ENCODE assay signal across 21 mouse cellular contexts in genomic region chr1:107708601-107709000, GRCm38 (mm10).
DNase-seq lines count a peak whose midpoint lies in the region; ATAC-seq and TF ChIP-seq lines count a peak whose summit lies in the region.
"Had no signal": no experiment of that assay in that cellular context is flagged by ENCODE, and none has a peak within 500 bp of the region (broad histone marks: within the 10 kb centered on the region; RNA-seq: fewer than 3 reads in every experiment).

No protein-coding gene starts in this region.

- H3K27ac ChIP-seq in kidney, adult 2 months (ENCODE audit: insufficient read depth, low read depth, low read length) = no peak overlapping the region
- no peak overlapping the region for H3K27ac ChIP-seq in kidney, embryonic 16.5 days (ENCODE audit: low read length)
- H3K27ac ChIP-seq in liver, adult 2 months (replicated peaks; ENCODE audit: insufficient read depth, low read depth, low read length) = no peak overlapping the region
- no peak overlapping the region for H3K27ac ChIP-seq in liver, postnatal 0 days (ENCODE audit: low read depth)
- no peak overlapping the region for H3K27ac ChIP-seq in forebrain, embryonic 14.5 days (ENCODE audit: low read depth, low read length)
- H3K27ac ChIP-seq: forebrain, embryonic 10.5 days; forebrain, embryonic 13.5 days; gastrocnemius, adult 2 months; hindbrain, embryonic 12.5 days; hindbrain, embryonic 15.5 days had no signal

- H3K36me3 ChIP-seq in kidney, adult 2 months (ENCODE audit: control insufficient read depth, insufficient read depth, low read length) = no peaks in the 10 kb centered on the region
- no peaks in the 10 kb centered on the region for H3K36me3 ChIP-seq in kidney, embryonic 16.5 days (ENCODE audit: insufficient read depth, low read length)
- no peaks in the 10 kb centered on the region for H3K36me3 ChIP-seq in liver, adult 2 months (ENCODE audit: control insufficient read depth, insufficient read depth, low read length)
- no peaks in the 10 kb centered on the region for H3K36me3 ChIP-seq in liver, postnatal 0 days (replicated peaks; ENCODE audit: insufficient read depth, low read length)
- no peaks in the 10 kb centered on the region for H3K36me3 ChIP-seq in forebrain, embryonic 14.5 days (ENCODE audit: control insufficient read depth, insufficient read depth, low read length)
- H3K36me3 ChIP-seq: forebrain, embryonic 10.5 days; hindbrain, embryonic 12.5 days; hindbrain, embryonic 15.5 days had no signal

- no peak overlapping the region for H3K4me3 ChIP-seq in kidney, adult 2 months (ENCODE audit: insufficient read depth, low read depth, low read length)
- no peak overlapping the region for H3K4me3 ChIP-seq in kidney, embryonic 16.5 days (ENCODE audit: low read length)
- H3K4me3 ChIP-seq in liver, adult 2 months (ENCODE audit: insufficient read depth, low read depth, low read length) = no peak overlapping the region
- H3K4me3 ChIP-seq in liver, postnatal 0 days (ENCODE audit: low read depth, low read length) = no peak overlapping the region
- H3K4me3 ChIP-seq in forebrain, embryonic 14.5 days (ENCODE audit: low read depth, low read length) = no peak overlapping the region
- H3K4me3 ChIP-seq: forebrain, embryonic 10.5 days; forebrain, embryonic 13.5 days; gastrocnemius, adult 2 months; hindbrain, embryonic 12.5 days; hindbrain, embryonic 15.5 days had no signal

- no peaks in the 10 kb centered on the region for H3K9me3 ChIP-seq in kidney, embryonic 16.5 days (ENCODE audit: low read length)
- no peaks in the 10 kb centered on the region for H3K9me3 ChIP-seq in liver, postnatal 0 days (ENCODE audit: low read length)
- no peaks in the 10 kb centered on the region for H3K9me3 ChIP-seq in forebrain, embryonic 14.5 days (replicated peaks; ENCODE audit: control insufficient read depth, low read length)
- H3K9me3 ChIP-seq: forebrain, embryonic 10.5 days; forebrain, embryonic 13.5 days; hindbrain, embryonic 12.5 days; hindbrain, embryonic 15.5 days had no signal

- no peak for TF ChIP-seq EP300 in liver, postnatal 0 days (IDR thresholded peaks at IDR 0.05; ENCODE audit: low read depth)

- H3K79me2 ChIP-seq in liver, adult 2 months (ENCODE audit: control insufficient read depth, insufficient read depth, low read length) = no peaks in the 10 kb centered on the region

- no peak for TF ChIP-seq CTCF in kidney, adult 2 months (conservative IDR thresholded peaks at IDR 0.05; ENCODE audit: insufficient read depth, insufficient read length, low read depth, low read length)
- TF ChIP-seq CTCF in liver, adult 2 months (IDR thresholded peaks at IDR 0.05; ENCODE audit: low read depth, low read length) = no peak
- no peak for TF ChIP-seq CTCF in liver, postnatal 0 days (IDR thresholded peaks at IDR 0.05; ENCODE audit: low read depth)

- no peak overlapping the region for H3K4me2 ChIP-seq in kidney, embryonic 16.5 days (replicated peaks; ENCODE audit: low read depth, low read length)
- H3K4me2 ChIP-seq in liver, postnatal 0 days (ENCODE audit: low read depth, low read length) = no peak overlapping the region
- H3K4me2 ChIP-seq in forebrain, embryonic 14.5 days (ENCODE audit: low read length) = no peak overlapping the region
- H3K4me2 ChIP-seq: forebrain, embryonic 13.5 days; heart, embryonic 11.5 days; hindbrain, embryonic 12.5 days; hindbrain, embryonic 15.5 days had no signal

- ATAC-seq in kidney, embryonic 16.5 days (ENCODE audit: low FRiP score, low TSS enrichment) = no peak
- no peak for ATAC-seq in liver, postnatal 0 days
- ATAC-seq in forebrain, embryonic 14.5 days = no peak
- ATAC-seq: activated CD4-positive, CD25-positive, alpha-beta regulatory T cell, adult 4 months; forebrain, embryonic 13.5 days; forebrain, postnatal 0 days had no signal

- WGBS in kidney, adult 2 months = 92% methylated on average over 5 of the region's 5 CpGs
- 89% methylated on average over 5 of the region's 5 CpGs for WGBS in kidney, embryonic 16.5 days
- WGBS in liver, adult 2 months = 78% methylated on average over 5 of the region's 5 CpGs
- WGBS in liver, postnatal 0 days (ENCODE audit: insufficient replicate concordance) = 78% methylated on average over 5 of the region's 5 CpGs
- WGBS in forebrain, embryonic 14.5 days = 92% methylated on average over 5 of the region's 5 CpGs

- no peak for TF ChIP-seq POLR2A in kidney, adult 2 months (IDR thresholded peaks at IDR 0.05; ENCODE audit: low read depth, low read length)
- no peak for TF ChIP-seq POLR2A in liver, adult 2 months (IDR thresholded peaks at IDR 0.05; ENCODE audit: extremely low read depth, insufficient read depth, low read length)

- H3K4me1 ChIP-seq in kidney, adult 2 months (ENCODE audit: control insufficient read depth, insufficient read depth, low read length) = no peaks in the 10 kb centered on the region
- H3K4me1 ChIP-seq in kidney, embryonic 16.5 days (ENCODE audit: insufficient read depth, low read length) = no peaks in the 10 kb centered on the region
- no peaks in the 10 kb centered on the region for H3K4me1 ChIP-seq in liver, adult 2 months (ENCODE audit: control insufficient read depth, insufficient read depth, low read length)
- H3K4me1 ChIP-seq in liver, postnatal 0 days (ENCODE audit: insufficient read depth) = no peaks in the 10 kb centered on the region
- H3K4me1 ChIP-seq in forebrain, embryonic 14.5 days (ENCODE audit: control insufficient read depth, insufficient read depth, low read length) = no peaks in the 10 kb centered on the region
- H3K4me1 ChIP-seq: forebrain, embryonic 10.5 days; hindbrain, embryonic 12.5 days; hindbrain, embryonic 15.5 days had no signal

- peak; percentile 27 for DNase-seq in kidney, adult 2 months
- DNase-seq in liver, adult 2 months (ENCODE audit: extremely low read depth, low read depth, low spot score) = peak; percentile 14
- DNase-seq in liver, postnatal 0 days = no peak
- peak; percentile 22 for DNase-seq in NIH3T3 (ENCODE audit: low read depth)
- DNase-seq in forebrain, embryonic 14.5 days (ENCODE audit: low spot score) = no peak
- DNase-seq: adrenal gland, adult 8-10 months; adrenal gland, postnatal 25 days; cerebellum, adult 11-12 months; cerebellum, adult 9-10 months; cerebellum, postnatal 14 days; forebrain, postnatal 0 days; gastrocnemius, adult 2 months; gastrocnemius, postnatal 14 days; heart, adult 11 months had no signal

- H3K9ac ChIP-seq in kidney, embryonic 16.5 days (replicated peaks; ENCODE audit: low read length) = no peak overlapping the region
- H3K9ac ChIP-seq in liver, adult 2 months (ENCODE audit: low read depth, low read length) = no peak overlapping the region
- no peak overlapping the region for H3K9ac ChIP-seq in liver, postnatal 0 days (replicated peaks)
- no peak overlapping the region for H3K9ac ChIP-seq in forebrain, embryonic 14.5 days (ENCODE audit: low read length)
- H3K9ac ChIP-seq: forebrain, embryonic 13.5 days; forebrain, postnatal 0 days; hindbrain, embryonic 12.5 days; hindbrain, embryonic 15.5 days had no signal

- H3K27me3 ChIP-seq in kidney, adult 2 months (replicated peaks; ENCODE audit: control insufficient read depth, insufficient read depth, low read length) = no peaks in the 10 kb centered on the region; the same call in 1 of the 2 replicates
- no peaks in the 10 kb centered on the region for H3K27me3 ChIP-seq in kidney, embryonic 16.5 days (ENCODE audit: insufficient read depth, low read length)
- H3K27me3 ChIP-seq in liver, adult 2 months (ENCODE audit: control insufficient read depth, insufficient read depth, low read length) = no peaks in the 10 kb centered on the region
- H3K27me3 ChIP-seq in liver, postnatal 0 days (ENCODE audit: insufficient read depth, low read length) = no peaks in the 10 kb centered on the region
- no peaks in the 10 kb centered on the region for H3K27me3 ChIP-seq in forebrain, embryonic 14.5 days (replicated peaks; ENCODE audit: control insufficient read depth, insufficient read depth, low read length)
- H3K27me3 ChIP-seq: forebrain, embryonic 13.5 days; hindbrain, embryonic 12.5 days; hindbrain, embryonic 15.5 days had no signal

Comparison
In these comparisons a context has a peak if more than half of its experiments do, and no peak if none do; other contexts are left out.
1. DNase-seq: peak in kidney, adult 2 months (single experiment), liver, adult 2 months (single experiment) and NIH3T3 (single experiment); none in liver, postnatal 0 days (single experiment) and forebrain, embryonic 14.5 days (single experiment).